Mouse (Mus musculus) heart, embryonic 14.5 days (tissue): ENCODE measurements around the gene Sfta2. TPM values are rescaled to one million over a fixed set of nuclear protein-coding genes. Genes with fewer than 3 reads are reported as not detected.

ENCODE experiments used
- ATAC-seq: fragments of 200-750 bp; cut with Nextera tagmentation; 2 replicates; pipeline ENCODE4 v1.8.0; 2017; ENCODE audit warnings: low read depth, moderate TSS enrichment; ENCODE audit not compliant: insufficient number of reproducible peaks, insufficient read depth, low FRiP score
- H3K27ac ChIP-seq, 2 experiments: fragments of 200-500 bp in 1 of 2; fragments of 300-500 bp in 1 of 2; sonication (generic) in 1 of 2; replicated peaks in 1 of 2; 2 replicates each; pipeline ENCODE4 v1.5.1; 2012 to 2014; ENCODE audit warnings: low read depth in 2 of 2, low read length in 2 of 2, control low read depth in 1 of 2, mild to moderate bottlenecking in 1 of 2, mixed read lengths in 1 of 2; ENCODE audit not compliant: control insufficient read depth in 1 of 2, insufficient read depth in 1 of 2
- H3K27me3 ChIP-seq: fragments of 300-500 bp; sonication (generic); 2 replicates; pipeline ENCODE4 v1.6.1; 2014; ENCODE audit warnings: mild to moderate bottlenecking, low read length, control low read depth; ENCODE audit not compliant: control insufficient read depth, insufficient read depth
- H3K36me3 ChIP-seq: fragments of 300-500 bp; sonication (generic); 2 replicates; pipeline ENCODE4 v1.6.1; 2014; ENCODE audit warnings: mild to moderate bottlenecking, control low read depth, low read length, mixed read lengths; ENCODE audit not compliant: control insufficient read depth, insufficient read depth
- H3K4me1 ChIP-seq, 2 experiments: fragments of 200-500 bp in 1 of 2; fragments of 300-500 bp in 1 of 2; sonication (generic) in 1 of 2; 2 replicates each; pipeline ENCODE4 v1.6.1; 2012 to 2014; ENCODE audit warnings: low read length in 2 of 2, control low read depth in 1 of 2, mixed read lengths in 1 of 2; ENCODE audit not compliant: control insufficient read depth in 2 of 2, insufficient read depth in 2 of 2
- H3K4me2 ChIP-seq: fragments of 300-500 bp; sonication (generic); 2 replicates; pipeline ENCODE4 v1.6.1; 2014; ENCODE audit warnings: mild to moderate bottlenecking, low read length
- H3K4me3 ChIP-seq, 2 experiments: fragments of 200-500 bp in 1 of 2; fragments of 300-500 bp in 1 of 2; sonication (generic) in 1 of 2; 2 replicates each; pipeline ENCODE4 v1.5.1; 2012 to 2014; ENCODE audit warnings: low read length in 2 of 2, mild to moderate bottlenecking in 2 of 2, control low read depth in 1 of 2, low read depth in 1 of 2, moderate library complexity in 1 of 2; ENCODE audit not compliant: control insufficient read depth in 1 of 2, insufficient read depth in 1 of 2
- H3K9ac ChIP-seq: fragments of 300-500 bp; sonication (generic); 2 replicates; pipeline ENCODE4 v1.6.1; 2014; ENCODE audit warnings: mild to moderate bottlenecking, low read length
- H3K9me3 ChIP-seq: fragments of 300-500 bp; sonication (generic); 2 replicates; pipeline ENCODE4 v1.6.1; 2016; ENCODE audit warnings: low read length, control low read depth; ENCODE audit not compliant: control insufficient read depth
- WGBS: fragments of 180-500 bp; shearing (Covaris S2); extraction: QIAGEN DNeasy Blood & Tissue Kit; methylation state at CpG from one replicate; pipeline ENCODE4 v1.1.7; 2014; 5-methylcytosine and 5-hydroxymethylcytosine counted together
- polyA plus RNA-seq: library from polyadenylated mRNA; unstranded; fragments of >200 nt; fragmentation: Nextera tagmentation; extraction: Ambion mirVana; gene quantifications from 2 replicates; pipeline ENCODE4 v1.2.1, GENCODE M21; 2014

Sfta2 gene
- polyA plus RNA-seq, 1 experiment from 2014 or later, result not detected

DNA sequence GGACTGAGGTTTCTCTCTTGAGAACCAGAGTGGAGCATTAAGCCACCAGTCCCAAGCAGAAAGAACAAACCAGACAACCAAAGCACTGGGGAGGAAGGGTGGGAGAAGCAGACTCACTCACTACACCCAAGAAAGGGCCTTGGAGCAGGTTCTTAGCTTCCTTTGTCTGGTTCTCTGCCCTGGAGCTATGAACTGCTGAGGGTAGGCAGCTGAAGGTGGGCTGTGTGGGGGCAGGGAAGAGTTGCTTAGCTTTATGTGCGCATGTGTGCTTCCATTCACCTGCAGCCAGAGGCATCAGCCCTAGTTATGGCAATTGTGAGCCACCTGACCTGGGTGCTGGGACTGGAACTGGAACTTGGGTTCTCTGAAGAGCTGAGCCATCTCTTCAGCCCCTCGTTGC is 51.7 kb downstream of the Sfta2 start:
- Histone ChIP-seq H3K27me3 (no peaks in the 10 kb centered on the region), H3K9ac (no peak overlapping the region), H3K4me3 (no peak overlapping the region), H3K4me2 (no peak overlapping the region), H3K4me1 (no peaks in the 10 kb centered on the region), H3K9me3 (no peaks in the 10 kb centered on the region), H3K36me3 (peaks cover 29% of the 10 kb centered on the region), H3K27ac (no peak overlapping the region)
- ATAC-seq, result no peak
- 84% methylated on average over 2 of the region's 2 CpGs for WGBS

DNA sequence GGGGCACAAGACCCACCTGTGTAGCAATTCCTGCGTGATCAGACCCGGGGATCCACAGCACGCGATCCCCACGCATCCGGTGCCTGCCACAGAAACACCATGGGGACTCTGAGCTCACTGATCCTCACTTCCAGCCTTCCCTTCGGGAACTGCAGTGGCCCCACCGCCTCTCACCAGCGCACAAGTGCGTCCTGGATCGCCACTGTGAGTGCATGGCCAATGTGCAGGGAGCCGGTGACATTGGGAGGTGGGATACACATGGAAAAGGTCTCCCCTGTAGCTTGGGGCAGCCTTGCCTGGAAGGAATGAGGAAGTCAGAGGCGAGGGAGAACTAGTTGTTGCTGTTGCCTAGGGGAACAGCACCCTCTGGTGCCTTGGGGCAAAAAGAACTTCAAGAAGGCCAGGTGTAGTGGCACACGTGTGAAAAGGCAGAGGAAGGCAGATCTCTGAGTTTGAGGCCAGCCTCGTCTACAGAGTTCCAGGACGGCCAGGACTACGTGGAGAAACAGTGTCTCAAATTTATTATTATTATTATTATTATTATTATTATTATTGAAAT is 64.7 kb downstream of the Sfta2 start:
- ATAC-seq, result no peak
- H3K4me1 ChIP-seq, result peaks cover 2 to 8% of the 10 kb centered on the region in 2 experiments; a peak in 3 of 4 replicates
- no peak overlapping the region for H3K27ac ChIP-seq
- no peaks in the 10 kb centered on the region for H3K9me3 ChIP-seq
- no peak overlapping the region for H3K9ac ChIP-seq
- no peaks in the 10 kb centered on the region for H3K27me3 ChIP-seq
- WGBS, result 77% methylated on average over 17 of the region's 17 CpGs
- peak overlapping the region; percentile 94; the same call in 1 of the 2 replicates for H3K4me2 ChIP-seq
- H3K4me3 ChIP-seq, result no peak overlapping the region
- H3K36me3 ChIP-seq, result peaks cover 51% of the 10 kb centered on the region

DNA sequence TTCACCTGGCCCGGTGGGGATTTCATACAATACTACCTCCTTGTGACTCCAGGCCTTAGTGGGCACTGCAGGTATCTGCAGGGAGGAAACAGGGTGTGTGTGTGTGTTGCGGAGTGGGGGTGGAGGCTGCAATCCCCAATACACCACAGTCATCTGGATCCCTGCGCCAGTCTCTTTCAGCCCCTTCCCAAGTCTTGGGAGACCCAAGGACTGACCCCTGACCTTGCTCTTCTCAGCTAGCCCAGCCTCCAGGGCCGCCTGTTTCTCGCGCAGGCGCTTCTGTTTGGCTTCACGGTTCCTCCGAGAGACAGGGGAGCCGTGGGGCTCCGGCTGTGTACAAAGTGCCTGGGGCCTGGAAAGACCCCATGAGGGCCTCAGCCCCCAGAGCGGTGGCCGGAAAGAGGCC is 65.5 kb downstream of the Sfta2 start:
- Histone ChIP-seq H3K4me1 (peaks cover 2 to 8% of the 10 kb centered on the region in 2 experiments; a peak in 3 of 4 replicates), H3K4me3 (peak overlapping the region; percentile 77 to 89), H3K36me3 (peaks cover 48% of the 10 kb centered on the region), H3K27me3 (no peaks in the 10 kb centered on the region), H3K9ac (peak overlapping the region; percentile 91), H3K4me2 (peak overlapping the region; percentile 94), H3K27ac (peak overlapping the region; percentile 74 to 80), H3K9me3 (no peaks in the 10 kb centered on the region)
- peak; percentile 17 for ATAC-seq
- WGBS, result 6% methylated on average over 13 of the region's 13 CpGs

DNA sequence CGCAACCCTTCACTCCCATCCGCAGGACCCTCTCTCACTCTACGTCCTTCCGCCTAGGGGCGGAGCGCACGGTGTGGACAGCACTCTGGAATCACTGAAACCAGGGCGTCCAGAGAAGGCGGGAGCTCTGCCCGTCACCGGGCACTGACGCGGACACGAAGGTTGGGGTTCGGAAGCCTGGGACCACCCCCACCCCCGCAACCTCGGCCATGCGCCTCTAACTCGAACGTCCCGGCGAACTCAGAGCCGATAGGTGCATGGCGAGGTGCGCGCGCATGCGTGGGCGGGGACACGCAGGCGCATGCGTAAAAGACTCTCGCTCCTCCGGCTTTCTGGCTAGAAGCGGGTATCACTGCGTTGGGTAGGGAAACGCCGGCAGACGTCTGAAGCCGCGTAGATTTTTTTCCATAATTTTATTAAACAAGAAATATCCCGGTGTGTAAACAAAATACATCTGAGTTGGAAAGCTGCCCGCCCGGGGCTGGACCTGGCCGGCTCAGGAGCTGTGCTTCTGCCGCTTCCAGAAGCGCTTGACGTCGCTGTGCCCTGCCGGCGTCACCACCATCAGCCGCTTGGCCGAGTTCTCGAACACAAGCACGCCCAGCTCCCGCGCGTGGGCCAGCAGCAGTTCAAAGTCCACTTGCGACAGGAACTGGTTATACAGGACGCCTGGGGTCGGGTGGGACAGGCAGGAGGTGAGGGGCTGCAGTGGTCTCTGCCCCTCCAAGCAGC is 66.2 kb downstream of the Sfta2 start, which contains the start of gene Vars2:
Gene Vars2, minus strand, starts transcription at position 259 of the 732 bp plus-strand sequence.
- WGBS, result under 1% methylated on average over 61 of the region's 61 CpGs
- H3K27ac ChIP-seq, result peak within 1 kb of the TSS; percentile 74 to 80

DNA sequence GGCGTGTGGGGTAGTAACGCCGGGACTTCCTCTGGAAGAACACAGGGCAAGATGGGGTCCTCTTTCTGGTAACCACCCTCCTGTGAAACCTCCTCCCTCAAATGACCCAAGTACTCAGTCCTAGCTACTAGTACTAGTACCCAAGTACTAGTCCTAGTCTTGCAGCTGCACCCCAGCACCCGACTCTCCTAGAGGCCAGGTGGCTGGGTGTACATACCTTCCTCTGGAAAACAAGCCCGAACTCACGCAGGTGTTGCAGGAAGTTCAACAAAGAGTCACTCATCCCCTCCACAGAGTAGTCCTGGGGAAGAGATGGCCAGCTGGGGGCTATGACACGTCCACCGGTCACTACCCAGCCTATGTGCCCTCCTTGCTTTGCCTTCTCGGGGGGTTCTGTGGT is 68.4 kb downstream of the Sfta2 start:
- Histone ChIP-seq H3K36me3 (peaks cover 28% of the 10 kb centered on the region), H3K27me3 (no peaks in the 10 kb centered on the region), H3K9ac (no peak overlapping the region), H3K4me2 (no peak overlapping the region), H3K9me3 (no peaks in the 10 kb centered on the region), H3K4me3 (no peak overlapping the region), H3K4me1 (peaks cover 4 to 12% of the 10 kb centered on the region in 2 experiments), H3K27ac (no peak overlapping the region)
- 92% methylated on average over 9 of the region's 9 CpGs for WGBS
- ATAC-seq, result no peak

More for the DNA sequence above, 66.2 kb downstream of the Sfta2 start, which contains the start of gene Vars2:
- Histone ChIP-seq H3K4me3 (peak within 1 kb of the TSS; percentile 77 to 89), H3K4me1 (peaks cover 2 to 8% of the 10 kb centered on the region in 2 experiments; a peak in 3 of 4 replicates), H3K4me2 (peak within 1 kb of the TSS; percentile 94), H3K9ac (peak within 1 kb of the TSS; percentile 91), H3K9me3 (no peaks in the 10 kb centered on the region), H3K27me3 (no peaks in the 10 kb centered on the region), H3K36me3 (peaks cover 47% of the 10 kb centered on the region)
- ATAC-seq, result peak; percentile 78

DNA sequence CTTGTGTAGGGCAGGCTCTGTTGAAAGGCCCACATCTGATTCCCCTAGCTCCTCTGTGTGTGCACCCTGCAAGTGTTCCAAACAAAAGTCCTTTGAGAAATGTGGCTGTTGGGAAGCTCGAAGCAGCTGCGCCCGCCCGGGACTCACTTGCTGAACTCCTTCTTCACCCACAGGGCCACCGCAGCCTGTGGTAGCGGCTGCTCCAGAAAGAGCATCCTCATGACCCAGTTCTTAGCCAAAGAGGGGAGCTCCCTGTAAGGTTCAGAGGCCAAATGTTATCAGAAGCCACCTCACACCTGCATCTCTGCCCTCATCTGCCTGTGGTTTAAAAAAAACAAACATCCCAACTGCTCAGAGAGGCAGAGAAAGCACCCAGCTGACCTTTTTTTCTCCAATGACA is 70.5 kb downstream of the Sfta2 start:
- ATAC-seq, result no peak
- H3K4me3 ChIP-seq, result no peak overlapping the region
- H3K27ac ChIP-seq, result no peak overlapping the region
- no peak overlapping the region for H3K9ac ChIP-seq
- peaks cover 2 to 7% of the 10 kb centered on the region in 2 experiments for H3K4me1 ChIP-seq
- H3K36me3 ChIP-seq, result peaks cover 16% of the 10 kb centered on the region; the same call in 1 of the 2 replicates
- H3K27me3 ChIP-seq, result no peaks in the 10 kb centered on the region
- no peaks in the 10 kb centered on the region for H3K9me3 ChIP-seq
- WGBS, result 89% methylated on average over 6 of the region's 6 CpGs
- H3K4me2 ChIP-seq, result no peak overlapping the region

DNA sequence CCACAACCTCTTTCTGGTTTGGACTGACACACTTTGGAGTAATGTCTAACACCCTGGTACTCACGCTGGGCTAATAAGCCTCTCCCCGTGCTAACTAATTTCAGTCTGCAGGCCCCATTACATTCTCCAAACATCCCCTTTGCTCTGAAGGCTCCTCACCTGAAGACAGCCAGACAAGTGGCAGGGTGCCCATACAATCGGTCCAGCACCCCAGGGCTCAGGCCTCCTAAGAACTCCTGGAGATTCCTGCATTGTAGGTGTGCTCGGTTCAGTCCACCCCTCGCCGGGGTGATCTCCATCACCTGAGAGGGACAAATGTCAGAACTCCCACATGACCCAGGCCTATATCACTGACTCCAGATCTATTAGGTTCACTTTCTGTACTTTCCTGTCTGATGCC is 71.2 kb downstream of the Sfta2 start:
- 85% methylated on average over 6 of the region's 6 CpGs for WGBS
- no peak overlapping the region for H3K4me3 ChIP-seq
- peaks cover 2 to 7% of the 10 kb centered on the region in 2 experiments for H3K4me1 ChIP-seq
- no peak overlapping the region for H3K9ac ChIP-seq
- no peak for ATAC-seq
- no peak overlapping the region for H3K27ac ChIP-seq
- no peaks in the 10 kb centered on the region for H3K27me3 ChIP-seq
- no peak overlapping the region for H3K4me2 ChIP-seq
- no peaks in the 10 kb centered on the region for H3K9me3 ChIP-seq
- peaks cover 16% of the 10 kb centered on the region; the same call in 1 of the 2 replicates for H3K36me3 ChIP-seq
